In genomic region chr14:25447136-25447775, GRCm38 (mm10) we compare ENCODE assay signal across 21 mouse cellular contexts. TPM values are rescaled to one million over a fixed set of nuclear protein-coding genes. Genes with fewer than 3 reads are reported as not detected.
DNase-seq lines count a peak whose midpoint lies in the region; ATAC-seq and TF ChIP-seq lines count a peak whose summit lies in the region.
"Had no signal": no experiment of that assay in that cellular context is flagged by ENCODE, and none has a peak within 500 bp of the region (broad histone marks: within the 10 kb centered on the region; RNA-seq: fewer than 3 reads in every experiment).

No protein-coding gene starts in this region.

- H3K36me3 ChIP-seq in midbrain, embryonic 10.5 days: no peaks in the 10 kb centered on the region
- no peaks in the 10 kb centered on the region for H3K36me3 ChIP-seq in midbrain, embryonic 16.5 days (ENCODE audit: control insufficient read depth, insufficient read depth, low read length)
- no peaks in the 10 kb centered on the region for H3K36me3 ChIP-seq in lung, embryonic 16.5 days (ENCODE audit: control insufficient read depth, insufficient read depth, low read length)
- H3K36me3 ChIP-seq in stomach, postnatal 0 days (ENCODE audit: control insufficient read depth, insufficient read depth, low read length): no peaks in the 10 kb centered on the region
- H3K36me3 ChIP-seq in forebrain, postnatal 0 days (ENCODE audit: insufficient read depth): no peaks in the 10 kb centered on the region
- H3K36me3 ChIP-seq: embryonic facial prominence, embryonic 15.5 days; heart, embryonic 13.5 days; limb, embryonic 12.5 days; liver, embryonic 13.5 days; midbrain, embryonic 13.5 days; neural tube, embryonic 15.5 days had no signal

- peak overlapping the region; percentile 47; the same call in 1 of the 2 replicates for H3K27ac ChIP-seq in midbrain, embryonic 10.5 days (replicated peaks)
- no peak overlapping the region for H3K27ac ChIP-seq in midbrain, embryonic 16.5 days (ENCODE audit: low read length)
- peak overlapping the region; percentile 80 for H3K27ac ChIP-seq in lung, embryonic 16.5 days (ENCODE audit: low read length)
- peak overlapping the region; percentile 63 for H3K27ac ChIP-seq in stomach, postnatal 0 days (replicated peaks)
- H3K27ac ChIP-seq in forebrain, postnatal 0 days (ENCODE audit: low read depth, low read length): no peak overlapping the region
- H3K27ac ChIP-seq: embryonic facial prominence, embryonic 15.5 days; gastrocnemius, adult 2 months; heart, embryonic 13.5 days; limb, embryonic 12.5 days; liver, embryonic 13.5 days; midbrain, embryonic 13.5 days; neural tube, embryonic 15.5 days had no signal

- TF ChIP-seq EP300 in stomach, postnatal 0 days (optimal IDR thresholded peaks at IDR 0.05): no peak

- no peaks in the 10 kb centered on the region for H3K9me3 ChIP-seq in midbrain, embryonic 10.5 days (replicated peaks)
- no peaks in the 10 kb centered on the region for H3K9me3 ChIP-seq in midbrain, embryonic 16.5 days (replicated peaks; ENCODE audit: control insufficient read depth, low read length, poor library complexity, severe bottlenecking)
- no peaks in the 10 kb centered on the region for H3K9me3 ChIP-seq in lung, embryonic 16.5 days (ENCODE audit: control insufficient read depth, low read length)
- H3K9me3 ChIP-seq in stomach, postnatal 0 days (ENCODE audit: control insufficient read depth, low read length): no peaks in the 10 kb centered on the region
- H3K9me3 ChIP-seq in forebrain, postnatal 0 days (ENCODE audit: low read length): no peaks in the 10 kb centered on the region
- H3K9me3 ChIP-seq: embryonic facial prominence, embryonic 15.5 days; heart, embryonic 13.5 days; limb, embryonic 12.5 days; liver, embryonic 13.5 days; midbrain, embryonic 13.5 days; neural tube, embryonic 15.5 days had no signal

- H3K27me3 ChIP-seq in midbrain, embryonic 10.5 days (ENCODE audit: low read depth, poor library complexity, severe bottlenecking): no peaks in the 10 kb centered on the region
- no peaks in the 10 kb centered on the region for H3K27me3 ChIP-seq in midbrain, embryonic 16.5 days (ENCODE audit: control insufficient read depth, insufficient read depth, low read depth, low read length)
- no peaks in the 10 kb centered on the region for H3K27me3 ChIP-seq in lung, embryonic 16.5 days (ENCODE audit: control insufficient read depth, insufficient read depth, low read depth, low read length)
- H3K27me3 ChIP-seq in stomach, postnatal 0 days (ENCODE audit: control insufficient read depth, insufficient read depth, low read length): no peaks in the 10 kb centered on the region
- H3K27me3 ChIP-seq in forebrain, postnatal 0 days (ENCODE audit: insufficient read depth, low read length): no peaks in the 10 kb centered on the region
- H3K27me3 ChIP-seq: embryonic facial prominence, embryonic 15.5 days; heart, embryonic 13.5 days; limb, embryonic 12.5 days; midbrain, embryonic 13.5 days; neural tube, embryonic 15.5 days had no signal

- no peak for ATAC-seq in midbrain, embryonic 16.5 days
- peak; percentile 76 for ATAC-seq in lung, embryonic 16.5 days (ENCODE audit: low read depth)
- no peak for ATAC-seq in stomach, postnatal 0 days (ENCODE audit: low FRiP score, low TSS enrichment)
- no peak for ATAC-seq in forebrain, postnatal 0 days
- ATAC-seq: hindbrain, embryonic 16.5 days; intestine, embryonic 16.5 days; midbrain, embryonic 13.5 days had no signal

- 81% methylated on average over 6 of the region's 6 CpGs for WGBS in midbrain, embryonic 10.5 days
- WGBS in midbrain, embryonic 16.5 days: 91% methylated on average over 6 of the region's 6 CpGs
- 63% methylated on average over 6 of the region's 6 CpGs for WGBS in lung, embryonic 16.5 days
- 64% methylated on average over 6 of the region's 6 CpGs for WGBS in stomach, postnatal 0 days
- 92% methylated on average over 6 of the region's 6 CpGs for WGBS in forebrain, postnatal 0 days

- no peak overlapping the region for H3K4me2 ChIP-seq in midbrain, embryonic 16.5 days (ENCODE audit: low read length)
- H3K4me2 ChIP-seq in lung, embryonic 16.5 days (ENCODE audit: low read depth, low read length): no peak overlapping the region
- H3K4me2 ChIP-seq in stomach, postnatal 0 days (replicated peaks; ENCODE audit: low read depth): no peak overlapping the region
- no peak overlapping the region for H3K4me2 ChIP-seq in forebrain, postnatal 0 days (ENCODE audit: low read depth)
- H3K4me2 ChIP-seq: embryonic facial prominence, embryonic 15.5 days; heart, embryonic 13.5 days; limb, embryonic 12.5 days; liver, embryonic 13.5 days; midbrain, embryonic 13.5 days; neural tube, embryonic 15.5 days had no signal

- no peak overlapping the region for H3K4me3 ChIP-seq in midbrain, embryonic 10.5 days
- no peak overlapping the region for H3K4me3 ChIP-seq in midbrain, embryonic 16.5 days (ENCODE audit: low read depth, low read length)
- H3K4me3 ChIP-seq in lung, embryonic 16.5 days (ENCODE audit: low read length): no peak overlapping the region
- H3K4me3 ChIP-seq in stomach, postnatal 0 days (ENCODE audit: low read depth, low read length): no peak overlapping the region
- H3K4me3 ChIP-seq in forebrain, postnatal 0 days (ENCODE audit: low read depth, low read length): no peak overlapping the region
- H3K4me3 ChIP-seq: embryonic facial prominence, embryonic 15.5 days; gastrocnemius, adult 2 months; heart, embryonic 13.5 days; limb, embryonic 12.5 days; liver, embryonic 13.5 days; midbrain, embryonic 13.5 days; myocyte; neural tube, embryonic 15.5 days had no signal

- H3K9ac ChIP-seq in midbrain, embryonic 16.5 days (ENCODE audit: low read depth, low read length): no peak overlapping the region
- H3K9ac ChIP-seq in lung, embryonic 16.5 days (ENCODE audit: low read length): no peak overlapping the region
- H3K9ac ChIP-seq in stomach, postnatal 0 days (ENCODE audit: low read length): no peak overlapping the region
- no peak overlapping the region for H3K9ac ChIP-seq in forebrain, postnatal 0 days
- H3K9ac ChIP-seq: embryonic facial prominence, embryonic 15.5 days; heart, embryonic 13.5 days; limb, embryonic 12.5 days; liver, embryonic 13.5 days; midbrain, embryonic 13.5 days; neural tube, embryonic 15.5 days had no signal

- peaks cover 45% of the 10 kb centered on the region for H3K4me1 ChIP-seq in midbrain, embryonic 10.5 days
- no peaks in the 10 kb centered on the region for H3K4me1 ChIP-seq in midbrain, embryonic 16.5 days (ENCODE audit: control insufficient read depth, insufficient read depth, low read length)
- peaks cover 25% of the 10 kb centered on the region for H3K4me1 ChIP-seq in lung, embryonic 16.5 days (replicated peaks; ENCODE audit: control insufficient read depth, insufficient read depth, low read length)
- H3K4me1 ChIP-seq in stomach, postnatal 0 days (replicated peaks; ENCODE audit: control insufficient read depth, insufficient read depth): no peaks in the 10 kb centered on the region
- no peaks in the 10 kb centered on the region for H3K4me1 ChIP-seq in forebrain, postnatal 0 days (ENCODE audit: insufficient read depth)
- H3K4me1 ChIP-seq: embryonic facial prominence, embryonic 15.5 days had no signal

- DNase-seq in adrenal gland, postnatal 14 days: peak; percentile 16
- no peak for DNase-seq in adrenal gland, adult 18-20 months (ENCODE audit: low spot score in 2 of 2)
- DNase-seq in midbrain, embryonic 10.5 days (ENCODE audit: low spot score): no peak
- peak; percentile 58 for DNase-seq in stomach, postnatal 0 days (ENCODE audit: low spot score)
- no peak for DNase-seq in forebrain, postnatal 0 days
- DNase-seq: adrenal gland, postnatal 25 days; cerebellum, adult 18-20 months; embryo, embryonic 11 days; gastrocnemius, adult 2 months; heart, postnatal 36 days; liver, embryonic 13.5 days had no signal

- no peak for TF ChIP-seq CTCF in stomach, postnatal 0 days (IDR thresholded peaks at IDR 0.05; ENCODE audit: low read depth)
- no peak for TF ChIP-seq CTCF in forebrain, postnatal 0 days (IDR thresholded peaks at IDR 0.05; ENCODE audit: low read depth)

RNA-seq across cellular contexts. Expression of gene Zmiz1, which starts 11.7 kb away (rescaled TPM):
- total RNA-seq in adrenal gland, postnatal 14 days (2021): 96.4 and 96.9 TPM in 2 replicates
- total RNA-seq in adrenal gland, adult 18-20 months (2021): 100 to 1,000 TPM in 1 of 2 experiments, 10 to 100 TPM in 1; 89.1 to 116 TPM
- 42.2 and 55.8 TPM in 2 replicates for polyA plus RNA-seq in midbrain, embryonic 10.5 days (2016; fragmentation: Nextera tagmentation; extraction: Ambion mirVana)
- polyA plus RNA-seq in midbrain, embryonic 16.5 days (2015; fragmentation: Nextera tagmentation; extraction: Ambion mirVana): 54.2 and 58.0 TPM in 2 replicates
- polyA plus RNA-seq in lung, embryonic 16.5 days (2015; fragmentation: Nextera tagmentation; extraction: Ambion mirVana): 20.4 and 22.4 TPM in 2 replicates
- 13.0 and 13.8 TPM in 2 replicates for polyA plus RNA-seq in stomach, postnatal 0 days (2015; fragmentation: Nextera tagmentation; extraction: Ambion mirVana)
- 48.5 and 75.6 TPM in 2 replicates for total RNA-seq in forebrain, postnatal 0 days (2014; rRNA removed)
- polyA plus RNA-seq in forebrain, postnatal 0 days (2015; fragmentation: Nextera tagmentation; extraction: Ambion mirVana): 27.7 and 38.0 TPM in 2 replicates

Comparison
In these comparisons a context has a peak if more than half of its experiments do, and no peak if none do; other contexts are left out.
1. DNase-seq: peak in adrenal gland, postnatal 14 days (single experiment) and stomach, postnatal 0 days (single experiment); none in adrenal gland, adult 18-20 months (0 of 2), midbrain, embryonic 10.5 days (single experiment) and forebrain, postnatal 0 days (single experiment).
2. H3K27ac ChIP-seq: peak in midbrain, embryonic 10.5 days (single experiment), lung, embryonic 16.5 days (single experiment) and stomach, postnatal 0 days (single experiment); none in midbrain, embryonic 16.5 days (single experiment) and forebrain, postnatal 0 days (single experiment).